Mouse (Mus musculus) ES-Bruce4 (cell line): Measurements from ENCODE around the gene Enc1. TPM values are rescaled to one million over a fixed set of nuclear protein-coding genes. Genes with fewer than 3 reads are reported as not detected.

ENCODE experiments used
- H3K27ac ChIP-seq: 2 replicates; pipeline ENCODE4 v1.5.1; 2012; ENCODE audit warnings: low read length, inconsistent platforms; ENCODE audit not compliant: insufficient read depth
- H3K27me3 ChIP-seq: 2 replicates; pipeline ENCODE4 v1.6.1; 2012; ENCODE audit warnings: mild to moderate bottlenecking, low read length, inconsistent platforms; ENCODE audit not compliant: control insufficient read depth, poor library complexity, insufficient read depth, severe bottlenecking
- H3K36me3 ChIP-seq: 2 replicates; pipeline ENCODE4 v1.6.1; 2012; ENCODE audit warnings: inconsistent platforms, mild to moderate bottlenecking, low read length, moderate library complexity; ENCODE audit not compliant: control insufficient read depth, poor library complexity, insufficient read depth, severe bottlenecking
- H3K4me1 ChIP-seq: one replicate; pipeline ENCODE4 v1.8.1; 2011; ENCODE audit warnings: low read length; ENCODE audit not compliant: control insufficient read depth, insufficient read depth
- H3K4me3 ChIP-seq: 2 replicates; pipeline ENCODE4 v1.5.1; 2011; ENCODE audit warnings: low read depth, mild to moderate bottlenecking, low read length
- H3K9ac ChIP-seq: 2 replicates; pipeline ENCODE4 v1.6.1; 2012; ENCODE audit warnings: low read depth, mild to moderate bottlenecking, inconsistent platforms; ENCODE audit not compliant: poor library complexity, severe bottlenecking
- H3K9me3 ChIP-seq: replicated peaks from 2 replicates; pipeline ENCODE4 v1.6.1; 2012; ENCODE audit warnings: mild to moderate bottlenecking, low read length, inconsistent platforms; ENCODE audit not compliant: control insufficient read depth, poor library complexity, insufficient read depth, severe bottlenecking
- CTCF ChIP-seq: IDR thresholded peaks from one replicate; pipeline ENCODE4 v1.8.1; 2011; ENCODE audit warnings: low read depth, low read length
- EP300 ChIP-seq: IDR thresholded peaks from 2 replicates; pipeline ENCODE4 v1.6.1; 2011; ENCODE audit warnings: low read depth, low read length; ENCODE audit not compliant: insufficient read depth
- POLR2A ChIP-seq: IDR thresholded peaks from one replicate; pipeline ENCODE4 v1.8.1; 2011; ENCODE audit warnings: low read length; ENCODE audit not compliant: insufficient read depth
- polyA plus RNA-seq: library from polyadenylated mRNA; stranded (reverse); fragments of >200 nt; gene quantifications from 2 replicates; pipeline ENCODE4 v1.2.4, GENCODE M21; 2011; ENCODE audit warnings: low read depth; ENCODE audit not compliant: missing spikeins, insufficient read depth, insufficient read length

The Enc1 gene
- polyA plus RNA-seq, 1 experiment: 83.0 TPM

DNA sequence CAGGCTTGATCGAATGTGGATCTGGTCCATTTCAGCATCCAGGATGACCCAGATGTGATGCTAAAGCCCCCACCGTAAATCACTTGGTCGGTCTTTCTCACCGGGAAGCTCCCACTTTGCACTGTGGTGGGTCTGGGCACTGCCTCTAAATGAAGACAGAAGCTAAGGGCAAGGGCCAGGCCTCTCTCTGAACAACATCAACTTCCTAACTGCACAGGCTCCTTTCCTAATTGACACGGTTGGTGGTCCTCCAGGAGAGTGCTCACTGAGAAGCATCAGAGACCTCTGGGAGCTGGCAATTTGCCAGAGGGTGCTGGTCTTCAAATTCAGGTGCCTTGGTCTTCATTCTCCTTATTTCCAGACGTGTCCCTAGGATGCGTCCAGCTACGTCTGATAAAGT, 17.0 kb upstream of the Enc1 start:
- Histone ChIP-seq H3K4me1 (no peaks in the 10 kb centered on the region), H3K27ac (no peak overlapping the region), H3K9ac (no peak overlapping the region), H3K4me3 (no peak overlapping the region), H3K27me3 (no peaks in the 10 kb centered on the region), H3K9me3 (no peaks in the 10 kb centered on the region), H3K36me3 (no peaks in the 10 kb centered on the region)
- TF ChIP-seq EP300 (no peak), CTCF (no peak), POLR2A (no peak)

DNA sequence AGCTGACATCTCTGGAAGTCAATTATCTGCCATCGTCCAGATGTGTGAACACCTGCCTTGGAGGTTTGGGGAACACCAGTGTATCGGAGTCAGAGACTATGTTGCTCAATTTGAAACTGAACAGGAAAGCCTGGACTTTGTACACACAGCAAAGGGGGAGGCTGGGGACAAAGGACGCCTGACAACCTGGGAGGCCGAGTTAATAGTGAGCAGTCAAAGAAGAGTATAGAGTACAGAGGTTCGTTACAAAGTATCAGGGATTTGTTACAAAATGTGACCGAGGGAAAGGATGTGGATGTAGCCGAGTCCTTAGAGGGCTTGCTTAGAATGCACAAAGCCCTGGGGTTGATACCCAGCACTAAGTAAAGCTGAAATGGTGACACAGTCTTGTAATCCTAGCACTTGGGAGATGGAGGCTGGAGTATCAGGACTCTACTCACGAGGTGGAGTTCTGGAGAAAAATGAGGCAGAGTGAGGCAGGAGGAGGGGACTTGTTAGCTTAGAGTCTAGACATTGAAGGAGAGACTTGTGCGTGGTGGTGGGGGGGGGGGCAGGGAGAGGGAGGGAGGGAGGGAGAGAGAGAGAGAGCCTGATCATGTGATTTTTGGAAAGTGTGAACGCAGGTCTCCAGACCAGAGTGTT, 16.4 kb upstream of the Enc1 start:
- H3K9ac ChIP-seq: no peak overlapping the region
- no peaks in the 10 kb centered on the region for H3K4me1 ChIP-seq
- H3K27me3 ChIP-seq: no peaks in the 10 kb centered on the region
- no peaks in the 10 kb centered on the region for H3K36me3 ChIP-seq
- no peak for TF ChIP-seq POLR2A
- no peak for TF ChIP-seq CTCF
- no peak for TF ChIP-seq EP300
- H3K27ac ChIP-seq: no peak overlapping the region
- H3K4me3 ChIP-seq: no peak overlapping the region
- H3K9me3 ChIP-seq: no peaks in the 10 kb centered on the region

DNA sequence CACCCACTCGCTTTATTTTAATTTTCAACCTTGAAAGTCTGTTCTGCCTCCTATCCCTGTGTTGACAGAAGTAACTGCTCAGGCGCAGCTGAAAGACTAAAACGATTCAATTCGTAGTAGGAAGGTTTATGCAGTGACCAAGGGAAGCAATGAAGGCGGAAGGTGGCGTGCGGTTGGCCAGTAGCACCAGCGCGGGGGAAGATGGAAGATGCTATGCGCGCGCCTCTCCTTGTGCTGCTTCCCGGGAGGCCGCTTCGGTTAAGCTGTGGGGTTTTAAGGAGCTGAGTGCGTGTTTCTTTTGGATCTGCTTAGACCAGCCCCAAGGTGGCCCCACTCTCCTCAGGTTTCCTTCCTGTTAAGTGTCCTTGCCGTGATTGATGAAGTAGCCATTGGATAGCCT, 15.8 kb upstream of the Enc1 start:
- no peak overlapping the region for H3K27ac ChIP-seq
- H3K36me3 ChIP-seq: no peaks in the 10 kb centered on the region

DNA sequence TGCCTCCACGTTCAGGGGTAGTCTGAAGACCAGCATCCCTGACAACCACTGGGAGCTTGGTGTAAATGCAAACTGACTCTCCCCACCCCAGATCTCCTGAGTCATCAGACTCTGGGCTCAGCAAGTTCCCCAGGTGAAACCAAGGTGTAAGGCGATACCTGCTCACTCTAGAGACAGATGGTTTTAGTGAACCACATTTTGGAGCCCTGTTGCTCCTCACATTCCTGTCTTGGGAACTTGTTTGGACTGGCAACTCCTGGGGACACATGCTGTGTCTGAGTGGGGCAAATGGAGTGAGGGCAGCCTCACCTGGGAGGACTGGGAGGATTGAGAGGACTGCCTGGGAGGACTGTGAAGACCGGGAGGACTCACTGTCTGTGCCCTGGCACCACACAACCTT, 13.1 kb upstream of the Enc1 start:
- no peak overlapping the region for H3K4me3 ChIP-seq
- H3K27me3 ChIP-seq: no peaks in the 10 kb centered on the region
- no peak overlapping the region for H3K9ac ChIP-seq
- no peaks in the 10 kb centered on the region for H3K9me3 ChIP-seq
- TF ChIP-seq EP300 (no peak), POLR2A (no peak), CTCF (no peak)
- no peaks in the 10 kb centered on the region for H3K36me3 ChIP-seq
- no peaks in the 10 kb centered on the region for H3K4me1 ChIP-seq
- H3K27ac ChIP-seq: no peak overlapping the region

More for the DNA sequence above, 15.8 kb upstream of the Enc1 start:
- H3K27me3 ChIP-seq: no peaks in the 10 kb centered on the region
- H3K9ac ChIP-seq: peak overlapping the region; percentile 16; the same call in 1 of the 2 replicates
- H3K4me1 ChIP-seq: no peaks in the 10 kb centered on the region
- H3K4me3 ChIP-seq: peak overlapping the region; percentile 2; the same call in 1 of the 2 replicates
- no peak for TF ChIP-seq EP300
- no peak for TF ChIP-seq CTCF
- TF ChIP-seq POLR2A: no peak
- H3K9me3 ChIP-seq: no peaks in the 10 kb centered on the region

DNA sequence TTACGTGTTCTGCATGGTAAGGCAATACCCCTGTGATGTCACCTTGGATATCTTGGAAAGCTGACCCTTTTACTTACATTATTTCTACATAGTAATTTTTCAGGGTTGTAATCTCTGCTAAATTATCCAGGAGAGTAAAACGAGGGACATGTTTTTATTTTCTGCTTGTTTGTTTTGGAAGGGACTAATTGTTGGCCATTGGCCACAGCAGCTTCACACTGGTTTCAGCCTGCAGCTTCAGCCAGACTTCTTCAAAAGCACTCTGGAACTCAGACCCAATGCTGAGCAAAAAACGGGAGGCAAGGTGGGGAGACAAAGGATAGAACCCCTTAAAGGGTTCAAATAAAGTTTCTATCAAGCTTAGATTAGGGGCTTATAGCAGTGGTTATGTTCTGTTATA, 10.8 kb upstream of the Enc1 start:
- no peaks in the 10 kb centered on the region for H3K27me3 ChIP-seq
- H3K9ac ChIP-seq: no peak overlapping the region
- H3K27ac ChIP-seq: no peak overlapping the region
- no peaks in the 10 kb centered on the region for H3K36me3 ChIP-seq
- H3K9me3 ChIP-seq: 0 out of 2 replicates have a peak, but pooled peaks cover 2% of the 10 kb centered on the region
- H3K4me3 ChIP-seq: no peak overlapping the region
- no peaks in the 10 kb centered on the region for H3K4me1 ChIP-seq
- no peak for TF ChIP-seq EP300
- no peak for TF ChIP-seq CTCF
- TF ChIP-seq POLR2A: no peak

DNA sequence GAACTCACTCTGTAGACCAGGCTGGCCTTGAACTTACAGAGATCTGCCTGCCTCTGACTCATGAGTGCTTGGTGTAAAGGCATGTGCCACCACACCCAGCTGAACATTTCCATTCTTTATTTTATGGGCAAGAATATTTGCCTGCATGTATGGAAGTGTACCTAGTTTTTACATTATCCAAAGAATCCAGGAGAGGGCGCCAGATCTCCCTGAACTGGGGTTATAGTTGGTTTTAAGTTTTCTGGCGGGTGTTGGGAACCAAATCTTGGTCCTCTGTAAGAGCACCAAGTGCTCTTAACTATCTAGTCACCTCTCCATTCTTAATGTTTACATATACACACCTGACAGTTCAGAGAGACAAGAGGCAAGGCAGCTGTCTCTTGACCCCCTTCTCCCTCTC, 7.8 kb upstream of the Enc1 start:
- Histone ChIP-seq H3K4me1 (no peaks in the 10 kb centered on the region), H3K27ac (no peak overlapping the region), H3K9ac (no peak overlapping the region), H3K27me3 (no peaks in the 10 kb centered on the region), H3K9me3 (0 out of 2 replicates have a peak, but pooled peaks cover 2% of the 10 kb centered on the region), H3K4me3 (no peak overlapping the region), H3K36me3 (no peaks in the 10 kb centered on the region)
- no peak for TF ChIP-seq CTCF
